Mouse (Mus musculus): Measurements from ENCODE around the gene Col4a3bp.

The Col4a3bp gene

DNA sequence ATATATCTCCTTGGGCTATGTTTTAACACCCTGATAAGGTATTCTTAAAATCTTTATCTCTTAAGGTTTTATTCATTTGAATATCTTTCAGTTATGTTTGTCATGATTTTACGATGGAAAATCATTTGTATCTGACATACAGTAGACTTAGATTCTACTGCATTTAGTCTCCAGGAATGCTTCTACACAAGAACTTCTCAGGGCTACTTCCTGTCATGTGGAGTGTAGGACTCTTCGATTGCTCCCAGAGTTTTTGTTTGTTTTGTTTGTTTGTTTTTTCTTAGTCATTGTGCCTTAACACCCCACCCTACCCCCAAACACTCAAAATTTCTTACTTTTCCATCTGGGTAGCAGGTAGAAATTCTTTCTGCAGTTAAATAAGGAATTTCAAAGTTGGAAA lies 1.0 kb upstream of the Col4a3bp start:
- in situ Hi-C loops (cut with MboI), result no loop called here

DNA sequence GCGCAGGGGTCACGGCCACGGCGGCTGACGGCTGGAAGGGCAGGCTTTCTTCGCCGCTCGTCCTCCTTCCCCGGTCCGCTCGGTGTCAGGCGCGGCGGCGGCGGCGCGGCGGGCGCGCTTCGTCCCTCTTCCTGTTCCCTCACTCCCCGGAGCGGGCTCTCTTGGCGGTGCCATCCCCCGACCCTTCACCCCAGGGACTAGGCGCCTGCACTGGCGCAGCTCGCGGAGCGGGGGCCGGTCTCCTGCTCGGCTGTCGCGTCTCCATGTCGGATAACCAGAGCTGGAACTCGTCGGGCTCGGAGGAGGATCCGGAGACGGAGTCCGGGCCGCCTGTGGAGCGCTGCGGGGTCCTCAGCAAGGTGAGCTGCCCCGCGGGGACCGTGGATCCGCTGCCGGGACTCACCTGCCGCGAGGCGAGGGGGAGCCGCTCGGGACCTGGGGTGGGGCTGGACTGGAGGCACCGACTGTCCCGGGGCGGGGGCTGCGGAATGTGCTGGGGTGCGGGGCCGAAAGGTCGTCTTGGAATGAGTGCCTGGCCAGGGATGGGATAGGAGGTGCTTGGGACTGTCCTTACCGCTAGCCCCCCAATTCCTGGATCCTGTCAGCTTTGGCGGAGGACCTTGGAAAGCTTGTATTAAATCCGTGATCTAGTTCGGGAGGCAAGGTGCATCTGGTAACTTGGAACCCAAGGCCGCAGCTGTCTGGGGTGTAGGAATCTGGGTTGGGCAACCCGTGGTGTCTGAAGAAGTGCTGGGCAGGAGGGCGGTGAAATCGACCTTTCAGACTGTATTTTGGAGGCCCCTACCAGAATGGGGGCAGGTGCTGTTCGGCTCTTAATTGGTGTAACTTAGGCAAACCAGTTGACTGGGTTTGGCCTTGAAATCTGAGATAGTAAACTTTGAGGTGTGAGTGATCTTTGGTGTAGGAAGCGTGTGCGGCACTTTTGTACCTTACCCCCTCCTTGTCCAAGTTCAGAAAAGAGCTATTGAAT lies 778 bp downstream of the Col4a3bp start:
- in situ Hi-C loops (cut with MboI), result no loop called here

DNA sequence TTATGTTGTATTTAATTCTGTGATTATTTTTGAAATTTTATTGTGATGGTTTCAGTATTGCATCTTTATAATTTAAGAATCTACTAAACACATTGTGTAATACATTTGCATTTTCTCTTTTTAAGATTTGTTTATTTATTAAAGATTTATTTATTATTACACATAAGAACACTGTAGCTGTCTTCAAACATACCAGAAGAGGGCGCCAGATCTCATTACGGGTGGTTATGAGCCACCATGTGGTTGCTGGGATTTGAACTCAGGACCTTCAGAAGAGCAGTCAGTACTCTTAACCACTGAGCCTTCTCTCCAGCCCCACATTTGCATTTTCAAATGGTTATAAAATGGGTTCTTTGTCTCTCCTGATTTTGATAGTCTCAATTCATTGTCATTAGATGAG lies 2.1 kb downstream of the Col4a3bp start:
- in situ Hi-C loops (cut with MboI), result no loop called here

DNA sequence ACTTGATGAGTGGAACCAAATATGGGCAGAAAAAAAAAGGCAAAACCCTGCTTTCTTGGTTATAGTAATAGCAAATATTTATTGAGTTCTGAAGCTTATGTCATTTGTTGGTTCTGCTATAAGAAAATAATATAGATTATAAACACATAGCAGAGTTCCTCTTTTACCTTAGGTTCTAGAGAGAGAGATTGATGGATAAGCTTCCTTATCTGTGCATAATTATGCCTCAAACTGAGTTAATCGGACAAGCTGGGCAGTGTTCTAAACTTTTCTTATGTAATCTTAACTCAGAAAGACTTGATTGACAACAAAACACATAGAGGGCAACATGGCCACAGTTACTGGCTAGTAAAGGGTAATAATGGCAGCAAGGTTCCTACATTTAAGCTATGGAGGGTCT lies 4.8 kb downstream of the Col4a3bp start:
- in situ Hi-C loops (cut with MboI), result no loop called here

DNA sequence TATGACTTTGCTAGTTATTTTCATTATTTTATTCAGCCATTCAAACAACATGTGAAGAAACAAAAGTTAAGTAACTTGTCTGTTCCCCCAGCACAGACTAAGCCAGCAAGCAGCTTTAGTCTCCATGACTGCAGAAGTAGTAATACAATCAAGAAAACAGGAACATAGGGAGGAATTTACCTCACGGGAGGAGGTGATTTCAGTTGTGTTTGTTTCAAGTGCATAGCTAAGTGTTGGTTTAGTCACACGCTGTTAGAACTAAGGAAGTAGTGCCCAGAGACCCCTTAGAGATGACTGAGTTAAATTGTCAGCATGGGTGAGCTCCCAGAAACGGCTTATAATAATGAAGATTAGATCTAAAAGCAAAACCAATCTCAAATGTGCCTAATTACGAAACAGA lies 5.5 kb downstream of the Col4a3bp start:
- in situ Hi-C loops (cut with MboI), result no loop called here

DNA sequence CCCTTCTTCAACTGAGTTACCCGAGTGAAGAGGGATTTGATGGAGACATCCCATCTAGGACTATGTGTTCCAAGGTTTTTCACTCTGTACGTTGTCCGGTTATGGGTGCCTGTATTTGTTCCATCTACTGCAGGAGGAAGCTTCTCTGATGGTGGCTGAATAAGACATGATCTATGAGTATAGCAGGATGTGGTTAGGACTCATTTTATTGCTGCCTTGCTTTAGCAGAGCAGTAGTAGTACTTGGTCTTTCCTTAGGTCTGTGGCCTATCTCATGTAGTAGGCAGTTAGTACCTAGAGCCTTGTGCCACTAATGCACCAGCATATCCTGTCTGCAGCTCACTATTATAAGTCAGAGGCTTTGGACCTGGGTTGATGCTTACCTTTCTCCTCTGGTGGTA lies 12.7 kb downstream of the Col4a3bp start:
- in situ Hi-C loops (cut with MboI), result no loop called here

DNA sequence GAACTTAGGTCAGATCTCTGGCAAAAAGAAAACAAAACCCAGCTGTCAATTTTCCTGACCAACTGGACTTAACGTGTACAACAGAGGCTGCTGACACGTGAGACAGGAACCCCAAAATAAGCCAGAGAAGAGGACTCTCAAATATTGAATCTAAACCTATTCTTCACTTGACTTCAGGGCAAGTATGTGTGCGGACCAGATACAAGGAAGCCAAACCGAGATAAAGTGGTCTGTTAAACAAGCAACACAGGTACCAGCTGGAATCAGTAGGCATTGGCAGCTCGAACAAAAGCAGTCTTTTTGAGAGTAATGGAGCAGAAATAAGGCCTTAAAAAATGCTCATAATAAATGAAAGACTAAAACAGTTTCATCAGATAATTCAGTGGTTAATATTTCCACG lies 25.6 kb downstream of the Col4a3bp start:
- in situ Hi-C loops (cut with MboI), result no loop called here

DNA sequence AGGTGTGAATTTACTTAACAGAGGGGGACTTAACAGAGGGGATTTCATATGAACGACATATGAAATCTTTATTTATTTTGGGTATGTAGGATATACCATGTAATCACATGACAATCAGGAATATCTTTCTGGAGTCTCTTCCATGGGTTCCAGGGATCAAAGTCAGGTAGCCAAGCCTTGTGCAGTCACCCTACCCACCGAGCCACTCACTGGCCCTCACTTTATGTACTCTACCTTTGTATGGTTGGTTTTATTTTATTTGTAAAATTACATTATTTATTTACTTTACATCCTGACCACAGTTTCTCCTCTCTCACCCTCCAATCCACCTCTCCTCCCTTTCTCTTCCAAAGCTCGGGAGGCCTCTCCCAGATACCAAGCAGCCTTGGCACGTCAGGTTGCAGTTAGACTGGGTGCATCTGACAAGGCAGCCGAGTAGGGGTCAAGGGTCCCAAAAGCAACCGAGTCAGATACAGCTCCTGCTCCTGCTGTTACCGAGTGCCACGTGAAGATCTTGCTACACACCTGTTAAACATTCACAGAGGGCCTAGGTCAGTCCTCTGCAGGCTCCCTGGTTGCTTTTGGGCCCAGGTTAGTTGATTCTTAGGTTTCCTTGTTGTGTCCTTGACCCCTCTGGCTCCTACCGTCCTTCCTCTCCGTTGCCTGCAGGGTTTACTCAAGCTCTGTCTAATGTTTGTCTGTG lies 28.0 kb downstream of the Col4a3bp start:
- in situ Hi-C loops (cut with MboI), result no loop called here

DNA sequence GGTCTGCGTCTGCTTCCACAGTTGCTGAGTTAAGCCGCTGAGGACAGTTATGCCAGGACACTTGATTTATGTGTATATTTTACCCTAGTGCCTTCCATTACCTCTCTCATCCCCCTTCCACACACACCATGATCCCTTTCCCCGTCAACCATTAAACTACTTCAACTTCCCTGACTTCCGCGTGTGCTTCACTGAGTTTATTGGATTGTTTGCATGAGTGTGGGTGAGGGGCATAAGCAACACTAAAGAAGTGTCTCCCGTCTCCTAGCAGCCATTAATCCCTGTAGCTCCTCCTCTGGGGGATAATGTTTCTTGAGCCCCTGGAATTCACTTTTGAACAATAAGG lies 28.6 kb downstream of the Col4a3bp start:
- in situ Hi-C loops (cut with MboI), result no loop called here

DNA sequence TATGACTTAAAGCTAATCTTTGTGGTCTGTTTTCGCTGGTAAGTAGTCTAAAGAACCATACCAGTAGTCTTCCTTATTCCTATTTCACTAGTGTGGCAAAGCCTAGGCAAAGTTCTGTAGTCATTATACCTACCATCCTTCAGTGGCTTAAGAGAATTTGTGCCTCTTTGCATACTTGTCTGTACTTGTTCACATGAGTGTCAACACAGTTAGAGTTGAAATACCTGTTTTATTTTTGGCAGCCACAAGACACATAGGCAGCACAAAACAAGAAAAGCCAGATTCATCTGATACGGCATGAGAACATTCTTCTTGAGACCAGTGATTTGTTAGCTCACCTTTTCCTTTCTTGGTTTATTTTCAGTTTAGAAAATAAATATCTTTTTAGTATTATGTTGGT lies 31.8 kb downstream of the Col4a3bp start:
- in situ Hi-C loops (cut with MboI), result no loop called here

DNA sequence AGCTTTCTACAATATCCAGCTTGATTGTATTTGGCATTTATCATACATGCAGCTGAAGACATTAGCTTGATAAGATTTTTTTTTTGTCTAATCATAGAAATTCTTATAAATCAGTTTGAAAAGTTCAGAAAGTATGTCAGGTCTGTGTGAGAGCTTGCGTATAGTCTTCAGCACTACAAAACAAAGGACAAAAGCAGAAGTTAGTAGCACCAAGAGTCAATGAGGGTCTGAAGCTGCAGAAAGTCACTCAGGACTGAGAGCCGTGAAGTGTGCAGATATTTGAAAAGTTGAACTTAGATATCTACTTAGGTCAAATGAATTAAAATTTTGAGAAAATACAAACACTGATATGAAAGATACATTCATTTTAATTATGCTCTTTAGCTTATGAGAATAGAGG lies 36.7 kb downstream of the Col4a3bp start:
- in situ Hi-C loops (cut with MboI), result no loop called here

DNA sequence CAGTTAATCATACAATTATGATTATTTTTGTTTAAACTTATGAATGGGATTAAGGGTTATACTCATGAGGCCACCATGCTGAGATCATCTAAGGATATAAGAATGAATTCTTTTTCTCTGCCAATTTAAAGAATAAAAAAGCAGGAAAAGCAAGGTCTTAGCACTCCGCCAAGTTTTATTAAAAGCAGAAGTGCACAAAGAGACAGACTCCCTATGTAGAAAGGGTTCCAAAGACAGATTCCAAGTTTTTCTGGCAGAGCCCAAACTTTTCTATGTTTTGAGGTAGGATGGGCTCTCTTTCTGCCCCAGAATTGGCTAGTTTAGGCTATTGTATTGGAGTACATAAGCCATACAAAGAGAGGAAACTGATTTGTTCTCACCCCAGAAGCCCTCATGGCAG lies 37.6 kb downstream of the Col4a3bp start:
- in situ Hi-C loops (cut with MboI), result no loop called here

DNA sequence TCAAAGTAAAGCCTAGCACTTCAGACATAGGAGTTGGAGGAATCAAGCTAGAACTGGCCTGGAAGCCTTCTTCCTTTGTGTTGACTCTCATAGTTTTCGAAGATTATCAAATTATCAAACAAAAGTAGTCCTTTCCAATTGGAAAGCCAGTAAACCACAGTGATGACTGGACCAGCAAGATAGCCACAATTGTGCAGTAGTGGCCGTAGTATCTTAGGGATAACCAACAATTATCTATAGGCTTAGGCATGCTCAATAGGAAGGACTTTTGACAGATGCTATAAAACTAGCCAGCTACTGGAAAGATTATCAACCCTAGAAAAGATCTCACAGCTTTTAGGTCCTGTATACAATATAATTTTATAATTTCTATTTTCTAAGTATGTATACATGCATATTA lies 41.8 kb downstream of the Col4a3bp start:
- in situ Hi-C loops (cut with MboI), result no loop called here

DNA sequence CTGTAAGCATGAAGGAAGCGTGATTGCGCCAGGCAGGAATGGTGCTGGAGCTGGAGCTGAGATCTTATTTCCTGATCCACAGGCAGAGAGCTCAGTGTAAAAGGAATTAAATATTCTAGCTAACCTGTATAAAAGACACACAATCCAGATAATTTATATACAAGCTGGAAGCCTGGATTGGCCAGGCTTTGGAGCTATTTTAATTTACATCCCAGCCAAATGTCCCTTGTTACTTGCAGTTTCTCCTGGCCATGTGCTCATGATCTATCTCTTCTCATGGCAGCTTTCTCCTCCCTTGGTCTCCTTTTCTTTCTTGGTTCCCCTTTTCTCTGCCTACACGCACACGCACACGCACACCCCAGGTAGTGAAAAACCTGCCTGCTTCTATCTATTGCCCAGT lies 44.1 kb downstream of the Col4a3bp start:
- in situ Hi-C loops (cut with MboI), result no loop called here

DNA sequence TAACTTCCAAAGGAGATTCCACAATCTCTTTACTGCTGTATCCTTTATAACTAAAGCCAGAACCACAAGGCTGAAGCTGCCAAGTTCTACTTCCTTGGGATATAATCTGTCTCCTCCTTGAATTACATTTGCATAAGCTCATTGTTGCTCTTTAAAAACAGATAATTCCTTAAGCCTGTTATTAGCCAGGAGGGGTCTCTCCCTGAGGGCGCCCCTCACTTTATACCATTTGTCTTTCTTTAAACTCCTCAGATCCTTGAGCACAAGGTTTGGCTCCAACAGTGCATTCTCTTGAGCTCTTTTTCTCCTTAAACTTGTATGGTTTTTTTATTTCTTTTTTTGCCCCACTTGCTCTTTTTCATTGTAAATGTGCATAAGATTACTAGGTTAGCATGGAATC lies 46.2 kb downstream of the Col4a3bp start:
- in situ Hi-C loops (cut with MboI), result no loop called here

DNA sequence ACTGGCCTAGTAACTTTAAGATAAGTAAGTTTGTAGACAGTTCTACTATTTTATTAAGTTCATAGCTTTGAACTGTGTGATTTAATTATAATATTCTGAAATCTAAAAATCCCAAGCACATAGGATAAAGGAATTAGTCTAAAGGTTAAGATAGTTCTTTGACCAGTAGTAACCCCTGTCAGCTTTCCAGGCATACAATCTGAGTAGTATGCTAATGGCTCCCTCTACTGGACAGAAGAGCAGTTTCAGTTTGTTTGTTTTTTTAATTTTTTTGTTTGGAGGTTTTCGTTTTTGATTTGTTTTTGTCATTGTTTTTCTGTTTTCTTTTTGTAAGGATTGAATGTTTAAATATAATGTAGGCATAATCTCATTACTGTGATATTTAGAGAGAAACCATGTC lies 51.2 kb downstream of the Col4a3bp start:
- in situ Hi-C loops (cut with MboI), result loop anchor here (5.0 kb wide), 1 partner anchor 161 kb away; no protein-coding TSS in a partner anchor

DNA sequence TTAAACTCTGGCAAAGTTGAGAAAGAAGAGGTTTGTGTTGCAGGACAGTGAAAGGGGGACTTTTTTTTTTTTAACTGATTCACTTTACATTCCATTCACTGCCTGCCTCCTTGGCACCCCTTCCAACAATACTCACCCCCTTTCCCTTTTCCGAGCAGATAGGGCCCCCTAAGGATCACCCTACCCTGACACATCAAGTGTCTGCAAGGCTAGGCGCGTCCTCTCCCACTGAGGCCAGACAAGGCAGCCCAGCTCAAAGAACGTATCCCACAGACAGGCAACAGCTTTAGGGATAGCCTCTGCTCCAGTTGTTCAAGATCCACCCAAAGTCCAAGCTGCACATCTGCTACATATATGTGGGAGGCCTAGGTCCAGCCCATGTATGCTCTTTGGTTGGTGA lies 51.7 kb downstream of the Col4a3bp start:
- in situ Hi-C loops (cut with MboI), result loop anchor here (5.0 kb wide), 1 partner anchor 162 kb away; no protein-coding TSS in a partner anchor

DNA sequence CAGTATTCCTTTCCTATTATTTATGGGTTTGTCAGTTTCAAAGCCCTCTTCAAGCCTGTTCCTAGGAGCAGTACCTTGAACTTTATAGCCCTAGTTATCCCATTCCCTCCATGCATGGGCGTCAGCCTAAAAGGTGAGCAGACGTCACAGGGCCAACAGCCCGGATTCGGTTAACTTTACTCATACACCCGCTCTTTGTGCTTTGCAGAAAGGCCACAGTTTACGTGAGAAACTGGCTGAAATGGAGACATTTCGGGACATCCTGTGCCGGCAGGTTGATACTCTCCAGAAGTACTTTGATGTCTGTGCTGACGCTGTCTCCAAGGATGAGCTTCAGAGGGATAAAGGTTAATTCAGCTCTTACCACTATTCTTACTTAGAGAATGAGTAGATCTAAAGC lies 56.8 kb downstream of the Col4a3bp start:
- in situ Hi-C loops (cut with MboI), result no loop called here

DNA sequence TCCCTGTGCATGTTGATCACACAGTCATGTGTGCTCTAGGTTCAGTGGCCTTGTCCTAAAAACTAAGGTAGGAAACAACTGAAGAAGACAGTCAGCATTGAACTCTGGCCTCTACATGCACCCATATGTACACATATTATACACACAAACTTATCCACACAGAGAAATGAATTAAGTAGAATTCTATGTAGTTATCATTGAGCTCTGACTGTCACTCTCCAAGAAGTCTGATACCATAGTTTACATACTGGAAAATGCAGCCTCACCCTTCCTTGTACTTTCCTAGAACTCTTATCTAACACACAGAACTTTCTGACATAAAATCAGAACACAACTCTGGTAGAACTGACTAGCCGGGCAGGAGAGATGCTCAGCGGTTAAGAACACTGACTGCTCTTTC lies 61.8 kb downstream of the Col4a3bp start:
- in situ Hi-C loops (cut with MboI), result no loop called here

DNA sequence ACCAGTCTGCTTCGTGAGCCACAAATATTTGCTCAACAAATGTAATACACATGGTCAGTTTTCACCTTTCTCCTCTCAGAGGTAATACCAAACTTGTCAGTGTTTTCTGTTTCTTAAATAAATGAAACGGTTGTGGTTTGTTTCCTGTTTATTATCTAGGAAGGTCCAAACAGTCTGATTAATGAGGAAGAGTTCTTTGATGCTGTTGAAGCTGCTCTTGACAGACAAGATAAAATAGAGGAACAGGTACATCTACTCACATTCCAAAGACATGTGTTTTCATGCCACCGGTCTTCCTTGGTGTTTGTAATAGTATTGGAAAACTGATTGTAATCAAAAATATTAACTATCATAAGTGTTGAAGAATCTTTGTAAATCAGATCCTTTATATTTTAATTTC lies 72.2 kb downstream of the Col4a3bp start:
- in situ Hi-C loops (cut with MboI), result no loop called here

DNA sequence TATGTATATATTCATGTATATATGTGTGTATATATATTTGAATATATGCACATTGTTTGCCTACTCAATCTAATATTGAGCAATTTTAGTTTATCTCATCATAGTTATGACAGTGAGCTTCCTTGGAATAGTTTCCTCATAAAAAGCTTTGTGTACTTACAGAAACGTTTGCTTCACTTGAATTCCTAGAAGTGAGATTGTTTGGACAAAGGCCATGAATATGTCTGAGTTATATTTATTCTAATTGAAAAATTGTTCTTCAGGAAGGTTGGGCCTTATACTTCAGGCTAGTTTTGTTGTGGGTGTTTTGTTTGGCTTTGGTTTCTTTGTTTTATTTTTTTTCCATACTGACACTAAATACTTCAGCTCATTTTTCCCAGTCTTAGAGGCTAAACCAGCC lies 78.5 kb downstream of the Col4a3bp start:
- in situ Hi-C loops (cut with MboI), result no loop called here

DNA sequence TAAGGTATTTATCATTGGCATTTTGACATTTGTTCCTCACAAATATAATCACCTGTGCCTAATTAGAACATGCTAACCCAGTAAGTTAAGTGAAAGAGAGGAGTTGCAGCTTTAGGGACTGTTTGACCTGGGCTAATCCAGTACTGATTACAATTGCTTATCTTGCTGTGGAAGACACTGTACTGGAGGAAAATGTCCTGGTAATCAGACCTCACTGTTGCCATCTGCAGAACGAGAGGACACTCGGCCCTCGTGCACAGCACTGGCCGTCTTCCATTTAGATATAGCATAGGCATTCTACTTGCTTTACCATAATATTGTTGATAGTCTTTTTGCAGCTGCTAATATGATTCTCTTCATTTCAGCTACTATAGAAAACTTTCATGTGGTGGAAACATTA lies 88.0 kb downstream of the Col4a3bp start:
- in situ Hi-C loops (cut with MboI), result no loop called here

DNA sequence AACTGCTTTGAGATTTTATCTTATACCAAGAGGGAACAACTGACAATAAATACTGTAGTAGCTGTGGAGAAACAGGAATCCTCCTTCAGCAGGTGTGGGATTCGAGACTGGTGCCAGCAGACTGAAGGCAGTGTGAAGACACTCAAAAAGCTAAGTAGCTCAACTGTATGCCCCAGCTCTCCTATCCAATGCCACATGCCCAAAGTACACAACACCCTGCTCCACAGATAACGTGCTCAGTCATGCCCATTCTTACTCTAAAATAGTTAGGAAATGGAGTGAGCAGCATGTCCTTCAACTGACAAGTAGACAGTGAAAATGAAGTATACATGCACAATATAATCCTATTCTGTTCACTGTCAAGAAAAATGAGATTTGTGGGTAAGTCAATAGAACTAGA lies 101.8 kb downstream of the Col4a3bp start:
- in situ Hi-C loops (cut with MboI), result no loop called here

All from mature B cell (primary cell).